Mouse (Mus musculus): ENCODE measurements around the gene Rab25.

DNA sequence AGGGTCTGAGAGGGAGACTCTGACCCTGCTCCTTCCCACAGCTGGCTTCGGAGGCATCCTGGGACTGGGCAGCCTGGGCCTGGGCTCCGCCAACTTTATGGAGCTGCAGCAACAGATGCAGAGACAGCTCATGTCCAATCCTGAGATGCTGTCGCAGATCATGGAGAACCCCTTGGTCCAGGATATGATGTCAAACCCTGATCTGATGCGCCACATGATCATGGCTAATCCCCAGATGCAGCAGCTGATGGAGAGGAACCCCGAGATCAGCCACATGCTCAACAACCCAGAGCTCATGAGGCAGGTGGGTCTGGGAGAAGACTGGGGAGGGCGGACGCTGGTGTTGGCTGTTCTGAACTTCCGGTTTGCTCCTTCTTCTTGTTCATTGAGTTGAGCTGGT, 8.5 kb upstream of the Rab25 start:
- TF ChIP-seq CTCF (IDR thresholded peaks at IDR 0.05; ENCODE audit: control insufficient read depth, insufficient read depth, low read length), result no peak
- no peak for TF ChIP-seq POLR2A (IDR thresholded peaks at IDR 0.05; ENCODE audit: borderline replicate concordance, control insufficient read depth, low read depth, low read length)

All from bone marrow, adult 2 months (tissue).